Comparison of ENCODE assay signal across 8 mouse cellular contexts in the genomic region with DNA sequence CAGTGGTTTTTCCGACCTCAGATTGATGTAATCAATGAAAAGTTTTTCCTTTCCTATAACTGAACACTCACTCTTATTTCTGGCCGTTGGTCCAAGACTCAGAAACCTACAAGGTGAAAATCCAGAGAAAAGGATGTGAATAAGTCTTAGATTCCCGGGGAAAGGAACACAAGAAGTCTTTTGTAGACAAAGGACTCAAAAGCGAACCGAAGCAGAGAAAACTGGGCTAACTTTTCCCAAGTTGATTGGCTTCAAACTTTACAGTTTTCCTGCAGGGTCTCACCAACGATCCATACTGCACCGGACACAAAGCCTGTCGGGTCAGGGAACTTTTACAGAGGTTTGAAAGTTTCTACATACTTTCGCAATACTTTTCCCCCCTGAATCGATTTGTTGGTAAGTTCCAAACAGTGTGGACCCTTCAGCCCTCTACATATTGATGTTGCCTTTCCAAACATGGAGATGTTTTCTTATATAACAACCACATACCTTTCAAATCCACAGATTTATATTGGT. TPM values are rescaled to one million over a fixed set of nuclear protein-coding genes. Genes with fewer than 3 reads are reported as not detected.
A peak's percentile ranks its signal among the peaks of the same experiment; 100 is the strongest.
DNase-seq lines count a peak whose midpoint lies in the region; ATAC-seq and TF ChIP-seq lines count a peak whose summit lies in the region.

A gene (minus strand): TSS at position 214 of the 516 bp plus-strand sequence.

- TF ChIP-seq CTCF in lung, embryonic 14.5 days (IDR thresholded peaks at IDR 0.05; ENCODE audit: low read depth): no peak
- no peak for TF ChIP-seq CTCF in small intestine, adult 2 months (IDR thresholded peaks at IDR 0.05; ENCODE audit: extremely low read depth, insufficient read length, insufficient replicate concordance, low read depth, low read length)

- ATAC-seq in lung, embryonic 14.5 days (ENCODE audit: insufficient read depth): no peak
- no peak for ATAC-seq in embryonic facial prominence, embryonic 11.5 days (replicated peaks; ENCODE audit: insufficient number of reproducible peaks, low FRiP score, low TSS enrichment, low read depth)
- no peak for ATAC-seq in heart, embryonic 14.5 days (ENCODE audit: insufficient number of reproducible peaks, insufficient read depth, low FRiP score, low read depth)

- H3K4me3 ChIP-seq in lung, embryonic 14.5 days (ENCODE audit: low read depth, low read length): peak within 1 kb of the TSS; percentile 66
- peak within 1 kb of the TSS; percentile 73 for H3K4me3 ChIP-seq in embryonic facial prominence, embryonic 11.5 days (ENCODE audit: low read depth, low read length)
- peak within 1 kb of the TSS; percentile 72 to 81 for H3K4me3 ChIP-seq in heart, embryonic 14.5 days (ENCODE audit: control insufficient read depth in 1 of 2, insufficient read depth in 1 of 2, low read depth in 1 of 2, low read length in 2 of 2)
- H3K4me3 ChIP-seq in small intestine, adult 2 months (ENCODE audit: low read depth, low read length): peak within 1 kb of the TSS; percentile 64

- H3K4me1 ChIP-seq in lung, embryonic 14.5 days (ENCODE audit: insufficient read depth): 0 out of 2 replicates have a peak, but pooled peaks cover 1% of the 10 kb centered on the region
- H3K4me1 ChIP-seq in embryonic facial prominence, embryonic 11.5 days (ENCODE audit: control insufficient read depth, insufficient read depth, low read length): no peaks in the 10 kb centered on the region
- peaks cover 0 to 7% of the 10 kb centered on the region in 2 experiments; a peak in 2 of 4 replicates for H3K4me1 ChIP-seq in heart, embryonic 14.5 days (ENCODE audit: control insufficient read depth in 2 of 2, insufficient read depth in 2 of 2, low read length in 2 of 2)
- no peaks in the 10 kb centered on the region for H3K4me1 ChIP-seq in small intestine, adult 2 months (ENCODE audit: control insufficient read depth, insufficient read depth, insufficient read length, low read length)

- H3K9ac ChIP-seq in lung, embryonic 14.5 days: peak within 1 kb of the TSS; percentile 82
- peak within 1 kb of the TSS; percentile 97 for H3K9ac ChIP-seq in embryonic facial prominence, embryonic 11.5 days (replicated peaks; ENCODE audit: low read length)
- H3K9ac ChIP-seq in heart, embryonic 14.5 days (ENCODE audit: low read length): peak within 1 kb of the TSS; percentile 98

- H3K9me3 ChIP-seq in lung, embryonic 14.5 days (ENCODE audit: low read depth, low read length): no peaks in the 10 kb centered on the region
- no peaks in the 10 kb centered on the region for H3K9me3 ChIP-seq in embryonic facial prominence, embryonic 11.5 days (replicated peaks; ENCODE audit: control insufficient read depth, low read length)
- H3K9me3 ChIP-seq in heart, embryonic 14.5 days (ENCODE audit: control insufficient read depth, low read length): no peaks in the 10 kb centered on the region

- intact Hi-C loops in left cerebral cortex, postnatal 36 days (cut with DNase I): no loop called here

- H3K4me2 ChIP-seq in lung, embryonic 14.5 days: peak within 1 kb of the TSS; percentile 61
- peak within 1 kb of the TSS; percentile 50 for H3K4me2 ChIP-seq in embryonic facial prominence, embryonic 11.5 days (ENCODE audit: low read depth, low read length)
- peak within 1 kb of the TSS; percentile 73 for H3K4me2 ChIP-seq in heart, embryonic 14.5 days (ENCODE audit: low read length)

- no peak for TF ChIP-seq POLR2A in small intestine, adult 2 months (IDR thresholded peaks at IDR 0.05; ENCODE audit: low read depth, low read length)

- peak; percentile 51 for DNase-seq in lung, embryonic 14.5 days
- DNase-seq in lung, postnatal 4 days: no peak
- peak; percentile 40 for DNase-seq in embryonic facial prominence, embryonic 11.5 days (ENCODE audit: low spot score)
- no peak for DNase-seq in left cerebral cortex, postnatal 36 days (ENCODE audit: low spot score in 2 of 2)
- DNase-seq in thymus, postnatal 10 days (ENCODE audit: low spot score in 2 of 2): no peak
- no peak for DNase-seq in cerebellum, adult 11 months

- H3K27ac ChIP-seq in lung, embryonic 14.5 days (ENCODE audit: low read depth): peak within 1 kb of the TSS; percentile 90
- peak within 1 kb of the TSS; percentile 92 for H3K27ac ChIP-seq in embryonic facial prominence, embryonic 11.5 days (replicated peaks; ENCODE audit: low read depth, low read length)
- H3K27ac ChIP-seq in heart, embryonic 14.5 days (replicated peaks in 1 of 2; ENCODE audit: control insufficient read depth in 1 of 2, insufficient read depth in 1 of 2, low read depth in 2 of 2, low read length in 2 of 2): peak within 1 kb of the TSS; percentile 85 to 95
- H3K27ac ChIP-seq in small intestine, adult 2 months (ENCODE audit: insufficient read depth, low read depth, low read length): no peak within 1 kb of the TSS

- H3K36me3 ChIP-seq in lung, embryonic 14.5 days (ENCODE audit: insufficient read depth): peaks cover 7% of the 10 kb centered on the region; the same call in 1 of the 2 replicates
- H3K36me3 ChIP-seq in embryonic facial prominence, embryonic 11.5 days (replicated peaks; ENCODE audit: control insufficient read depth, insufficient read depth, low read depth, low read length): no peaks in the 10 kb centered on the region
- 0 out of 2 replicates have a peak, but pooled peaks cover 6% of the 10 kb centered on the region for H3K36me3 ChIP-seq in heart, embryonic 14.5 days (ENCODE audit: control insufficient read depth, insufficient read depth, low read length)
- no peaks in the 10 kb centered on the region for H3K36me3 ChIP-seq in small intestine, adult 2 months (ENCODE audit: control insufficient read depth, insufficient read depth, low read length)

- H3K27me3 ChIP-seq in lung, embryonic 14.5 days (ENCODE audit: insufficient read depth, low read length): peaks cover 57% of the 10 kb centered on the region
- H3K27me3 ChIP-seq in embryonic facial prominence, embryonic 11.5 days (ENCODE audit: control insufficient read depth, insufficient read depth, low read length): peaks cover 42% of the 10 kb centered on the region
- H3K27me3 ChIP-seq in heart, embryonic 14.5 days (ENCODE audit: control insufficient read depth, insufficient read depth, low read length): peaks cover 82% of the 10 kb centered on the region
- peaks cover 45% of the 10 kb centered on the region for H3K27me3 ChIP-seq in small intestine, adult 2 months (ENCODE audit: control insufficient read depth, insufficient read depth, low read length)

- 20% methylated on average over 10 of the region's 10 CpGs for WGBS in lung, embryonic 14.5 days
- WGBS in embryonic facial prominence, embryonic 11.5 days: 18% methylated on average over 10 of the region's 10 CpGs
- WGBS in heart, embryonic 14.5 days: 32% methylated on average over 10 of the region's 10 CpGs
- 48% methylated on average over 10 of the region's 10 CpGs for WGBS in small intestine, adult 2 months

RNA-seq across cellular contexts. Expression of the gene that starts here (rescaled TPM):
- 299 and 313 TPM in 2 replicates for polyA plus RNA-seq in lung, embryonic 14.5 days (2014; fragmentation: Nextera tagmentation; extraction: Ambion mirVana)
- polyA plus RNA-seq in embryonic facial prominence, embryonic 11.5 days (2014; fragmentation: Nextera tagmentation; extraction: Ambion mirVana): 228 and 230 TPM in 2 replicates
- polyA plus RNA-seq in heart, embryonic 14.5 days (2014; fragmentation: Nextera tagmentation; extraction: Ambion mirVana): 272 and 330 TPM in 2 replicates
- total RNA-seq in left cerebral cortex, postnatal 36 days (2021): 10 to 100 TPM; 33.8 to 39.3 TPM
- polyA plus RNA-seq in small intestine, adult 2 months (2012; rRNA removed): 2.5 and 2.6 TPM in 2 replicates

Comparison
In these comparisons a context has a peak if more than half of its experiments do, and no peak if none do; other contexts are left out.
1. RNA of the gene that starts here (polyA plus RNA-seq): 272 to 330 TPM in heart, embryonic 14.5 days, 299 to 313 TPM in lung, embryonic 14.5 days and 228 to 230 TPM in embryonic facial prominence, embryonic 11.5 days; 2.5 to 2.6 TPM in small intestine, adult 2 months; every median in the first group is over 10 times any median in the second.
2. DNase-seq: peak in lung, embryonic 14.5 days (single experiment) and embryonic facial prominence, embryonic 11.5 days (single experiment); none in lung, postnatal 4 days (0 of 2), left cerebral cortex, postnatal 36 days (0 of 2), thymus, postnatal 10 days (0 of 2) and cerebellum, adult 11 months (single experiment).
3. Peak in every context shown above with its lines, with median percentiles within 50 percentile points of each other: H3K4me2 ChIP-seq, H3K4me3 ChIP-seq and H3K9ac ChIP-seq.